In genomic region chr11:51030225-51030624, GRCm38 (mm10) we compare ENCODE assay signal across 29 mouse cellular contexts. TPM values are rescaled to one million over a fixed set of nuclear protein-coding genes. Genes with fewer than 3 reads are reported as not detected.
A peak's percentile ranks its signal among the peaks of the same experiment; 100 is the strongest.
DNase-seq lines count a peak whose midpoint lies in the region; ATAC-seq lines count a peak whose summit lies in the region.
"Had no signal": no experiment of that assay in that cellular context is flagged by ENCODE, and none has a peak within 500 bp of the region (broad histone marks: within the 10 kb centered on the region; RNA-seq: fewer than 3 reads in every experiment).

No protein-coding gene starts in this region.

- ATAC-seq in kidney, embryonic 14.5 days (ENCODE audit: low FRiP score, low TSS enrichment), result no peak
- peak; percentile 67; the same call in 1 of the 2 replicates for ATAC-seq in kidney, embryonic 16.5 days (ENCODE audit: low FRiP score, low TSS enrichment)
- ATAC-seq: forebrain, embryonic 14.5 days; forebrain, postnatal 0 days; hindbrain, embryonic 16.5 days had no signal

- 46% methylated on average over 2 of the region's 2 CpGs for WGBS in kidney, embryonic 14.5 days
- 48% methylated on average over 2 of the region's 2 CpGs for WGBS in kidney, embryonic 16.5 days

- no peak overlapping the region for H3K27ac ChIP-seq in kidney, embryonic 14.5 days (ENCODE audit: low read depth, low read length)
- H3K27ac ChIP-seq in kidney, embryonic 16.5 days (ENCODE audit: low read length), result no peak overlapping the region
- H3K27ac ChIP-seq: embryonic facial prominence, embryonic 12.5 days; embryonic facial prominence, embryonic 15.5 days; gastrocnemius, adult 2 months; hindbrain, embryonic 12.5 days had no signal

- peak; percentile 27 for DNase-seq in kidney, adult 18-20 months
- peak; percentile 11 to 65 for DNase-seq in kidney, postnatal 25 days
- DNase-seq in embryo, embryonic 10.5 days (ENCODE audit: low spot score), result no peak
- no peak for DNase-seq in spleen, postnatal 4 days (ENCODE audit: low spot score in 2 of 2)
- DNase-seq: adrenal gland, postnatal 10 days; adrenal gland, postnatal 36 days; B cell, adult 2 months; cerebellum, adult 18-20 months; cerebellum, adult 9-10 months; cerebellum, postnatal 14 days; forebrain, postnatal 0 days; gastrocnemius, adult 2 months; gastrocnemius, postnatal 14 days; heart, adult 11 months had no signal

- no peaks in the 10 kb centered on the region for H3K4me1 ChIP-seq in kidney, embryonic 14.5 days (ENCODE audit: control insufficient read depth, insufficient read depth, low read length)
- no peaks in the 10 kb centered on the region for H3K4me1 ChIP-seq in kidney, embryonic 16.5 days (ENCODE audit: insufficient read depth, low read length)
- H3K4me1 ChIP-seq: embryonic facial prominence, embryonic 12.5 days; embryonic facial prominence, embryonic 15.5 days; hindbrain, embryonic 12.5 days had no signal

- H3K9me3 ChIP-seq in kidney, embryonic 14.5 days (ENCODE audit: control insufficient read depth, low read length), result no peaks in the 10 kb centered on the region
- H3K9me3 ChIP-seq in kidney, embryonic 16.5 days (ENCODE audit: low read length), result no peaks in the 10 kb centered on the region
- H3K9me3 ChIP-seq: embryonic facial prominence, embryonic 12.5 days; embryonic facial prominence, embryonic 15.5 days; hindbrain, embryonic 12.5 days had no signal

- H3K27me3 ChIP-seq in kidney, embryonic 14.5 days (ENCODE audit: control insufficient read depth, insufficient read depth, low read length), result no peaks in the 10 kb centered on the region
- H3K27me3 ChIP-seq in kidney, embryonic 16.5 days (ENCODE audit: insufficient read depth, low read length), result no peaks in the 10 kb centered on the region
- H3K27me3 ChIP-seq: CH12.LX; embryonic facial prominence, embryonic 12.5 days; embryonic facial prominence, embryonic 15.5 days; hindbrain, embryonic 12.5 days; Patski had no signal

- no peak overlapping the region for H3K9ac ChIP-seq in kidney, embryonic 14.5 days (ENCODE audit: low read depth, low read length)
- no peak overlapping the region for H3K9ac ChIP-seq in kidney, embryonic 16.5 days (replicated peaks; ENCODE audit: low read length)
- H3K9ac ChIP-seq: embryonic facial prominence, embryonic 12.5 days; embryonic facial prominence, embryonic 15.5 days; forebrain, postnatal 0 days; hindbrain, embryonic 12.5 days had no signal

- no peak overlapping the region for H3K4me2 ChIP-seq in kidney, embryonic 14.5 days (replicated peaks; ENCODE audit: low read depth, low read length)
- H3K4me2 ChIP-seq in kidney, embryonic 16.5 days (replicated peaks; ENCODE audit: low read depth, low read length), result no peak overlapping the region
- H3K4me2 ChIP-seq: embryonic facial prominence, embryonic 12.5 days; embryonic facial prominence, embryonic 15.5 days; heart, embryonic 11.5 days; hindbrain, embryonic 12.5 days had no signal

- H3K36me3 ChIP-seq in kidney, embryonic 14.5 days (ENCODE audit: control insufficient read depth, insufficient read depth, low read length), result no peaks in the 10 kb centered on the region
- H3K36me3 ChIP-seq in kidney, embryonic 16.5 days (ENCODE audit: insufficient read depth, low read length), result no peaks in the 10 kb centered on the region
- H3K36me3 ChIP-seq: embryonic facial prominence, embryonic 12.5 days; embryonic facial prominence, embryonic 15.5 days; G1E; hindbrain, embryonic 12.5 days had no signal

- no peak overlapping the region for H3K4me3 ChIP-seq in kidney, embryonic 14.5 days (ENCODE audit: low read length)
- H3K4me3 ChIP-seq in kidney, embryonic 16.5 days (ENCODE audit: low read length), result no peak overlapping the region
- H3K4me3 ChIP-seq: embryonic facial prominence, embryonic 12.5 days; embryonic facial prominence, embryonic 15.5 days; gastrocnemius, adult 2 months; hindbrain, embryonic 12.5 days had no signal

RNA-seq across cellular contexts. Expression of gene Olfr54, which starts 16.2 kb away (rescaled TPM):
- not detected in 2 replicates for polyA plus RNA-seq in kidney, embryonic 14.5 days (2014; fragmentation: Nextera tagmentation; extraction: Ambion mirVana)
- polyA plus RNA-seq in kidney, embryonic 16.5 days (2015; fragmentation: Nextera tagmentation; extraction: Ambion mirVana), result not detected in 2 replicates
- polyA plus RNA-seq: embryonic facial prominence, embryonic 12.5 days; forebrain, embryonic 11.5 days; forebrain, embryonic 14.5 days; forebrain, postnatal 0 days; frontal cortex, adult 2 months; G1E; heart, embryonic 11.5 days; heart, embryonic 14.5 days; heart, postnatal 0 days; hindbrain, embryonic 12.5 days; hindbrain, embryonic 16.5 days; Patski had no signal

RNA-seq across cellular contexts. Expression of gene Olfr1375, which starts 17.7 kb away (rescaled TPM):
- not detected in 2 replicates for polyA plus RNA-seq in kidney, embryonic 14.5 days (2014; fragmentation: Nextera tagmentation; extraction: Ambion mirVana)
- polyA plus RNA-seq in kidney, embryonic 16.5 days (2015; fragmentation: Nextera tagmentation; extraction: Ambion mirVana), result not detected in 2 replicates
- polyA plus RNA-seq: embryonic facial prominence, embryonic 12.5 days; embryonic facial prominence, embryonic 15.5 days; forebrain, embryonic 11.5 days; forebrain, embryonic 14.5 days; forebrain, postnatal 0 days; frontal cortex, adult 2 months; G1E; heart, embryonic 11.5 days; heart, embryonic 14.5 days; heart, postnatal 0 days; hindbrain, embryonic 12.5 days; hindbrain, embryonic 16.5 days; Patski had no signal

RNA-seq across cellular contexts. Expression of gene Olfr51, which starts 26.8 kb away (rescaled TPM):
- polyA plus RNA-seq in kidney, embryonic 14.5 days (2014; fragmentation: Nextera tagmentation; extraction: Ambion mirVana), result not detected in 2 replicates
- polyA plus RNA-seq in kidney, embryonic 16.5 days (2015; fragmentation: Nextera tagmentation; extraction: Ambion mirVana), result not detected in 2 replicates
- polyA plus RNA-seq: embryonic facial prominence, embryonic 12.5 days; embryonic facial prominence, embryonic 15.5 days; forebrain, embryonic 11.5 days; forebrain, embryonic 14.5 days; forebrain, postnatal 0 days; frontal cortex, adult 2 months; G1E; heart, embryonic 11.5 days; heart, embryonic 14.5 days; heart, postnatal 0 days; hindbrain, embryonic 12.5 days; hindbrain, embryonic 16.5 days; Patski had no signal

RNA-seq across cellular contexts. Expression of gene Zfp354a, which starts 28.8 kb away (rescaled TPM):
- 7.5 and 11.7 TPM in 2 replicates for polyA plus RNA-seq in kidney, embryonic 14.5 days (2014; fragmentation: Nextera tagmentation; extraction: Ambion mirVana)
- 13.5 and 14.2 TPM in 2 replicates for polyA plus RNA-seq in kidney, embryonic 16.5 days (2015; fragmentation: Nextera tagmentation; extraction: Ambion mirVana)
- polyA plus RNA-seq: G1E had no signal

RNA-seq across cellular contexts. Expression of gene Olfr1377, which starts 48.5 kb away (rescaled TPM):
- polyA plus RNA-seq in kidney, embryonic 14.5 days (2014; fragmentation: Nextera tagmentation; extraction: Ambion mirVana), result not detected in 2 replicates
- not detected in 2 replicates for polyA plus RNA-seq in kidney, embryonic 16.5 days (2015; fragmentation: Nextera tagmentation; extraction: Ambion mirVana)
- polyA plus RNA-seq: embryonic facial prominence, embryonic 12.5 days; forebrain, embryonic 11.5 days; forebrain, embryonic 14.5 days; forebrain, postnatal 0 days; frontal cortex, adult 2 months; G1E; heart, embryonic 11.5 days; heart, embryonic 14.5 days; heart, postnatal 0 days; hindbrain, embryonic 12.5 days; hindbrain, embryonic 16.5 days; Patski had no signal

Comparison
In these comparisons a context has a peak if more than half of its experiments do, and no peak if none do; other contexts are left out.
1. DNase-seq: peak in kidney, adult 18-20 months (single experiment) and kidney, postnatal 25 days (2 of 2); none in embryo, embryonic 10.5 days (single experiment) and spleen, postnatal 4 days (0 of 2).